Mouse (Mus musculus): Measurements from ENCODE around the gene Aspscr1. TPM values are rescaled to one million over a fixed set of nuclear protein-coding genes. Genes with fewer than 3 reads are reported as not detected.
"Not testable (repeated sequence)": the region's sequence is repeated elsewhere in the genome, so short reads cannot be mapped to it uniquely, and the experiment has no call there.

Gene Aspscr1
- polyA plus RNA-seq, 1 experiment from 2014 or later: 130 TPM

DNA sequence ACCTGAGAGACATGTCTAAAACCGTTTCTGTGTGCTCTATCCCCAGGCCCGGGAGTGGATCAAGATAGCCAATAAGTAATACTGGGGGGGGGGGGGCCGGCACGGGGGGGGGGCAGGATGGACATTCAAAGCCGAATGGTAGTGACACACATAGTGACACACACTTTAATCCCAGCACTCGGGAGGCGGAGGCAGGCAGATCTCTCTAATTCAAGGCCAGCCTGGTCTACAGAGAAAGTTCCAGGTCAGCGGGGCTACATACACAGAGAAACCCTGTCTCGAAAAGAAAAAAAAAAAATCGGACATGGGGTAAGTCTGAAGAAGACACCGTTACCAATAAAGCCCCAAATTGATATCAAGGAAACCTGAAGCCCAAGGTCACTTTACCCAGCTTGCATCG lies 54.8 kb downstream of the Aspscr1 start:
- TF ChIP-seq CTCF (IDR thresholded peaks at IDR 0.05; ENCODE audit: low read depth): no peak
- DNase-seq (no peak), ATAC-seq (ENCODE audit: insufficient read depth) (no peak)
- H3K27me3 ChIP-seq (ENCODE audit: insufficient read depth, low read length): no peaks in the 10 kb centered on the region
- H3K4me1 ChIP-seq (ENCODE audit: insufficient read depth): 0 out of 2 replicates have a peak, but pooled peaks cover 2% of the 10 kb centered on the region
- H3K4me2 ChIP-seq: peak overlapping the region; percentile 84
- no peaks in the 10 kb centered on the region for H3K36me3 ChIP-seq (ENCODE audit: insufficient read depth)
- 62% methylated on average over 12 of the region's 12 CpGs for WGBS
- no peaks in the 10 kb centered on the region for H3K9me3 ChIP-seq (ENCODE audit: low read depth, low read length)
- no peak overlapping the region for H3K9ac ChIP-seq
- no peak overlapping the region for H3K27ac ChIP-seq (ENCODE audit: low read depth)
- no peak overlapping the region for H3K4me3 ChIP-seq (ENCODE audit: low read depth, low read length)

DNA sequence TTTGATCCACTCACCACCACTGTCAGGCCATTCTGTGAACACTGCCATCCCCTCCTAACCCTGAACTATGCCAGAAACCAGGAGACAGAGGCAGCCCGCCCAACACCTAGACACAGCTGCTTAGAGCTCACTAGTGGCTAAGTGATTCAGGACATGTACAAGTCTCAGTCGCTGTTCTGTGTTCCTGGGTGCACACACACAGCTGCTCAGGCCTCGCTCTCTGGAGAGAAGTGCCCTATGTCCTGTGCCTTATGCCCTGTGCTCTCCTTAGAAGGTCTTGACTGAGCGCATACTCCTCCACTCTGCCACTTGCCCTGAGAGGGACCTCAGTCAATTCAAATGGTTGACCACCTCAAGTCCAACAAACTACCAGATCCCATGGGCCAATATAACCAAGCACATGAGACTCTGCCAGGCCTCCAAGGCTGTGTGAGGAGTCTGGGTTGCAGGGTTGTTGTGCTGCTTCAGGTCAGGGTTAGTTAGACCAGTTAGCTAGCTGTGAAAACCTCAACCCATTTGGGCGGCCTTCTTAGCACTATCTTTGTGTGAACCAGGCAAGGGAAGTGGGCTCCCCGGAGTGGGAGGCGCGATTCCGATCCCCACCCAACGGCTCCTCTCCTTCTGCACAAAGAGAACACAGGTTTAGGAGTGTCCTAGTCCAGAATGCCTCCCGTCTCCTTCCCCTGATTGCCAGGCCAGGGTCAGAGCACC lies 55.9 kb downstream of the Aspscr1 start:
- no peak for ATAC-seq (ENCODE audit: insufficient read depth)
- H3K9ac ChIP-seq: no peak overlapping the region; the same call in 1 of the 2 replicates
- no peak for DNase-seq
- H3K9me3 ChIP-seq (ENCODE audit: low read depth, low read length): no peaks in the 10 kb centered on the region
- 68% methylated on average over 11 of the region's 11 CpGs for WGBS
- TF ChIP-seq CTCF (IDR thresholded peaks at IDR 0.05; ENCODE audit: low read depth): no peak
- no peak overlapping the region for H3K27ac ChIP-seq (ENCODE audit: low read depth)
- H3K4me2 ChIP-seq: no peak overlapping the region
- H3K4me1 ChIP-seq (ENCODE audit: insufficient read depth): 0 out of 2 replicates have a peak, but pooled peaks cover 2% of the 10 kb centered on the region
- H3K4me3 ChIP-seq (ENCODE audit: low read depth, low read length): no peak overlapping the region
- H3K36me3 ChIP-seq (ENCODE audit: insufficient read depth): no peaks in the 10 kb centered on the region
- H3K27me3 ChIP-seq (ENCODE audit: insufficient read depth, low read length): no peaks in the 10 kb centered on the region

DNA sequence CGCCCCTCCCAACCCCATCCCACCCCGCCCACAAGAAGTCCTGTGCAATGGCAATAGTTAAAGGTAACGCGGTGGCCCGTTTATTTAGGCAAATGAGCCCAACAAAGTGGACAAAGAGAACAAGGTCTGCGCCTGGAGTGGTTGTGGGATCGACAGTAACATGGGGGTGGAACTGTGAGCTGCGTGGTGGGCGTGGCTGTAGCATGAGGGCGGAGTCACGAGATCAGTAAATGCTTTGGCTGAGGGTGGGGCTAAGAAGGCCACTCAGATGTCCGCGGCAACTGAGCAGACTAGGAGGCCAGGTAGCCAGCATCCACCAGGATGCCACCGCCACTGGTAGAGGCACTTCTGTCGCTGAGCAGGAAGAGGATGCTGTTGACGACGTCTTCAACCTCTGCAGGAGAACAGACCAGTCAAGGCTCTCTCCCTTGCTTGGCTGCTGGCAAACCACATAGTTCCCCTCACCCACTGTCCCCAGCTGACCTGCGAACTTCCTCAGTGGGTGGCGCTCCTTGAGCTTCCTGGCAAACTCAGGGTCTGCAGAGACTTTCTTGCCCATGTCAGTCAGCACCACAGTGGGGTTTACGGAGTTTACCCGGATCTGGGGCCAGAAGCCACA lies 56.8 kb downstream of the Aspscr1 start:
- H3K9ac ChIP-seq; H3K9me3 ChIP-seq (ENCODE audit: low read depth, low read length); H3K27me3 ChIP-seq (ENCODE audit: insufficient read depth, low read length); H3K36me3 ChIP-seq (ENCODE audit: insufficient read depth); H3K27ac ChIP-seq (ENCODE audit: low read depth); H3K4me1 ChIP-seq (ENCODE audit: insufficient read depth): not testable (repeated sequence)
- Histone ChIP-seq H3K4me2 (peak overlapping the region; percentile 48), H3K4me3 (ENCODE audit: low read depth, low read length) (peak overlapping the region; percentile 14; the same call in 1 of the 2 replicates)
- DNase-seq (peak; percentile 83), ATAC-seq (ENCODE audit: insufficient read depth) (0 out of 2 replicates have a peak, but pooled peaks have one; percentile 22)
- WGBS: 2% methylated on average over 18 of the region's 21 CpGs

DNA sequence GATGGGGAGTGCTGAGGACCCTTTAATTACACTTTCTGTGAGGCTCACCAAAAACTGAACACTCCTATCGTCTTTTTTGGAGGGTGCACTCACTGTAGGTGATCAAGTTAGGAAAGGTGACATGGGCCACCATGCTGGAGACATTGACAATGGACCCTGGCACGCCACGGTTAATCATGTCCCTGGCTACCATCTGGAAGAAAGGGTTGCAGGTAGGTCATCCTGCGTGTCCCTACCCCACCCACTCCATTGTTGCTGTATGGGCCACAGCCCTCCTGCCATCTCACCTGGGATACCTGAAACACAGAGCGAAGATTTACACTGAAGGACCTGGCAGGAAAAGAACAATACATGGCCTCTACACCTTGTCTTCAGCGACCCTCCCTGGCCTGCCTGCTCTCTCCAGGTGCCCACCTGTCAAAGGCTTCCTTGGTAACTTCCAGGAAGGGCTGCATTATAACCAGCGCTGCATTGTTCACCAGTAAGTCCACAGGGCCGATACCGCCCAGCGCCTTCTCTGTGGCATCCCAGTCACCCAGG lies 57.6 kb downstream of the Aspscr1 start:
- Histone ChIP-seq H3K27ac (ENCODE audit: low read depth) (no peak overlapping the region), H3K4me3 (ENCODE audit: low read depth, low read length) (no peak overlapping the region), H3K4me1 (ENCODE audit: insufficient read depth) (0 out of 2 replicates have a peak, but pooled peaks cover 2% of the 10 kb centered on the region), H3K9ac (no peak overlapping the region), H3K27me3 (ENCODE audit: insufficient read depth, low read length) (no peaks in the 10 kb centered on the region), H3K4me2 (no peak overlapping the region), H3K9me3 (ENCODE audit: low read depth, low read length) (no peaks in the 10 kb centered on the region), H3K36me3 (ENCODE audit: insufficient read depth) (no peaks in the 10 kb centered on the region)
- DNase-seq (no peak), ATAC-seq (ENCODE audit: insufficient read depth) (no peak)
- WGBS: 86% methylated on average over 10 of the region's 10 CpGs
- no peak for TF ChIP-seq CTCF (IDR thresholded peaks at IDR 0.05; ENCODE audit: low read depth)

DNA sequence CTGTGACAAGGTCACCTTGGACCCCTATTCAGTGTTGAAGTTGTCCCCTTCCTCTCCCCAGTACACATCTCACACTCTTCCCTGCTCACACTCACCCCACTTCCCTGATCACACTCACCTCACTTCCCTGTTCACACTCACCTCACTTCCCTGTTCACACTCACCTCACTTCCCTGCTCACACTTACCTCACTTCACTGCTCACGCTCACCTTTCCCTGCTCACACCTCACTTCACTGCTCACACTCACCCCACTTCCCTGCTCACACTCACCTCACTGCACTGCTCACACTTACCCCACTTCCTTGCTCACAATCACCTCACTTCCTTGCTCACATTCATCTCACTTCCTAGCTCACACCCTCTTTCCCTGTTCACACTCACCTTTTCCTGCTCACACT lies 58.6 kb downstream of the Aspscr1 start:
- Histone ChIP-seq H3K4me3 (ENCODE audit: low read depth, low read length) (no peak overlapping the region), H3K27me3 (ENCODE audit: insufficient read depth, low read length) (no peaks in the 10 kb centered on the region), H3K36me3 (ENCODE audit: insufficient read depth) (no peaks in the 10 kb centered on the region), H3K4me1 (ENCODE audit: insufficient read depth) (0 out of 2 replicates have a peak, but pooled peaks cover under 1% of the 10 kb centered on the region), H3K9me3 (ENCODE audit: low read depth, low read length) (no peaks in the 10 kb centered on the region), H3K27ac (ENCODE audit: low read depth) (no peak overlapping the region), H3K9ac (no peak overlapping the region), H3K4me2 (no peak overlapping the region)
- no peak for ATAC-seq (ENCODE audit: insufficient read depth)
- no peak for TF ChIP-seq CTCF (IDR thresholded peaks at IDR 0.05; ENCODE audit: low read depth)
- 83% methylated on average over 1 of the region's 1 CpGs for WGBS
- DNase-seq: no peak

DNA sequence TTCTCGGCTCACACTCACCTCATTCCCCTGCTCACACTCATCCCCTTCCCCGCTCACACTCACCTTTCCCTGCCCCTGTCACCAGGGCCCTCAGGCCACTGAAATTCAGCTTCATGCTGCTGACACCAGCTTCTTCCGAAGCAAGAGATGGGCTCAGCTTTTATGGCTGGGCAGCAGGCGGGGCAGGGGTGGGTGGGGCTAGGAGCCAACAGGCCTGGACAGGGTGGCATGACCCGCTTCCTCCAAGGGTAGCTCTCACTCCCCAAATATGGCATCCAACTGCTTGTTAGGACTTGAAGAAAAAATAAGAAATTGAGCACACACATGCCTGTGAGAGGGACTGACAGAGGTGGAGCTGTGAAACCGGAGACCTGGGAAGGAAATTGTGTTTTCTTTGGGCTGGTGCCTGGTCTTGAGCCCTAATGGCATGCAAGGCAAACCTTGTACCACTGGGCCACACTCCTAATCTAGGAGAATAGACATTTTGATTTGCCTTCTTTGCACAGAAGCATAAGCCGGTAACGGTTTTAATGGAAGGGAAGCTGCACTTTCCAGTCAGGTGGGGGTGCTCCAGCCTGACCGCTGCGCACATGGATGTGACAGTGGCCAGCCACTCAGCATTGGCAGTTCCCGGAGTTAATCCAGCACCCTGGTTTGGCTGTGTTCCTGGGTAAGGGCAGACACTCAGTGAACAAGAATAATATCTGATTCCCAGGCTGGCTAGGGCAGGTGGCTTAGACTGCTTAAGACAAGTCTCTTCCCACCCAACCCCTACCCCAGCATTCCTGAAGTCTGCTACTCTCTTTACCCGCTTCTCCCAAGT lies 59.3 kb downstream of the Aspscr1 start, which contains the start of gene Cbr2:
Gene Cbr2 (minus strand): TSS at position 257 of the 823 bp plus-strand sequence.
- H3K4me3 ChIP-seq (ENCODE audit: low read depth, low read length): no peak within 1 kb of the TSS
- DNase-seq (peak; percentile 38), ATAC-seq (ENCODE audit: insufficient read depth) (no peak)
- no peak within 1 kb of the TSS for H3K4me2 ChIP-seq
- no peaks in the 10 kb centered on the region for H3K27me3 ChIP-seq (ENCODE audit: insufficient read depth, low read length)
- no peak for TF ChIP-seq CTCF (IDR thresholded peaks at IDR 0.05; ENCODE audit: low read depth)
- H3K9ac ChIP-seq: no peak within 1 kb of the TSS
- no peaks in the 10 kb centered on the region for H3K4me1 ChIP-seq (ENCODE audit: insufficient read depth)
- no peaks in the 10 kb centered on the region for H3K36me3 ChIP-seq (ENCODE audit: insufficient read depth)
- H3K9me3 ChIP-seq (ENCODE audit: low read depth, low read length): no peaks in the 10 kb centered on the region
- WGBS: 70% methylated on average over 12 of the region's 12 CpGs
- H3K27ac ChIP-seq (ENCODE audit: low read depth): no peak within 1 kb of the TSS
